Mouse (Mus musculus): ENCODE data around the gene Fam172a.

Fam172a gene

DNA sequence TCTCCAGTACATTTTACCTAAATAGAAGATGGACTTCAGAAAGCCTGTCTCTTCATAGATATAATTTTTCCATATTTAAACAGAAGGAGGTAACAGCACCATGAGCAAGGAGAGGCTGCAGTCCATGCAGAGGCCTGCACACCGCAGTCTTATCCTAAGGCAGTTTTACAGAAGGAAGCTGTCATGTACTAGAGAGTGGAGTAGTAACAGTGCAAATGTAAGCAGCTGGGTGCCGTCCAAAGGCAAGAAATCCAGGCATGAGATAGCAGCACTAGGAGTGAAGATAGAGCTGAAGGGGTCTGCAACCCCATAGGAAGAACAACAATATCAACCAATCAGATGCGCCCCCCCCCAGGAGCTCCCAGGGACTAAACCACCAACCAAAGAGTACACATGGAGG, 403.0 kb downstream of the Fam172a start:
- DNase-seq: no peak

DNA sequence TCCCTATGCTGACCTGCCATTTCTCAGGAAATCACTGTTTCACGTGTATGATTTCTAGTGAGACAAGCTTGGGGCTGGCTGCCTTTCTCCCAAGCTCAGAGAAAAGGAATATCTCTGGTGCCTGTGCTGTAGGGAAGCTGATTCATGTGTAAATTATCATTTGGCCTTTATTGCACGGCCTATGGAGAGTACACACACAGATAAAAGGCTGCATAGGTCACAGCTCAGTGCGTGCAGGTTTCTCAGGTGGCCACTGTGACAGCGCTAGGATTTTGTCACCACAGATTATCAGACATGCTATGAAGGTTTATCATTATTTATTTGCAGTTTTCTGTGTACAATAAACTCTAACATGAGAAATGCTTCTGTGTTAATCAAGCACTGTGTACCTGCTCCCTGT, 408.8 kb downstream of the Fam172a start:
- DNase-seq: no peak

DNA sequence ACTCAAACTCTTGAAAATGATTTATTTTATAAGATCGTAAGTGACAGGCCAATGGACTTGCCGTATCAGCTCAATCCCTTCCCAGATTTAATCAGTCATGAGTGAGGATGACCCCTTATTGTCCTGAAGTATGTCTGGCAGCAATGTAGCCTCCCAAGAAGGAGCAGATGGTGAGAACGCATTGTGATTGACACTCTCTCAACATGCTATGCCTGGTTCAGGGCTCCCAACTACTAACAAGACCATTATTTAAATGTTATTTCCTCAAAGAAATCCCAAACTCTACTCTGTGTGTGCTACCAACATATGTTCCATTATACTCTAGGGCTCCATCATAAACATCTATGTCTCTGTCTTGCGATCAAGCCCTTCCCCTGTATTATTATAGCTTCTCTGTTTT, 412.1 kb downstream of the Fam172a start:
- DNase-seq: peak; percentile 7 to 36

DNA sequence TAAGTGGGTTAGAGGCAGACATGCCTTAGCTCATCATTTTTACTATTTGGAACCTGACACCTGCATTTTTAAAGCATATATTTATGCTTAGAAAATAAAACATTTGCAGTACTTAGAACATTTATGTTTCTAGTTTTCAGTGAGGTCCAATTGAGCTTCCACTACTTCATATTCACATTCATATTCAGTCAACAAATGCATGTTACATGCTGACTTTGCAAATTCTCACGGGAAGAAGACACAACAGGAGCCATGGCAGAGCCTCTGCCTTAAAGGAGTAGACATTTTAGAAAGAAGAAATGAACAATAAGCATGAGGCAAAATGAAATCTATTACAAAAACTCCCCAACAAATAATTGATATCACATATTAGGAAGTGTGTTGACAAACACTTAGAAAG, 416.9 kb downstream of the Fam172a start:
- no peak for DNase-seq

DNA sequence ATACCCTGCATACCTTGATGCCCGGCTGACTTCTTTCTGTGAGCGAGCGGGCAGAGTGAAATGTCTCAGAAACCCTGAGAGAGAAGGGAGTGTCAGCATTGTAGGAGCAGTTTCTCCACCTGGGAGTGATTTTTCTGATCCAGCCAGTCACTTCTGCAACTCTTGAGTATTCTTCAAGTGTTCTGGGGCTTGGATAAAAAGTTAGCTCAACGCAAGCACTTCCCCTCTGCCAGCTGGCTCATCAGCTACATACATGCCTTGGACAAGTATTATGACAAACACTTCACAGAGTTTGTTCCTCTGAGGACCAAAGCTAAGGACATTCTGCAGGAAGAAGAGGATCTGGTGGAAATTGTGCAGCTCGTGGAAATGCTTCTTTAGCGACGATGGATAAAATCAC, 420.2 kb downstream of the Fam172a start:
- DNase-seq: no peak

DNA sequence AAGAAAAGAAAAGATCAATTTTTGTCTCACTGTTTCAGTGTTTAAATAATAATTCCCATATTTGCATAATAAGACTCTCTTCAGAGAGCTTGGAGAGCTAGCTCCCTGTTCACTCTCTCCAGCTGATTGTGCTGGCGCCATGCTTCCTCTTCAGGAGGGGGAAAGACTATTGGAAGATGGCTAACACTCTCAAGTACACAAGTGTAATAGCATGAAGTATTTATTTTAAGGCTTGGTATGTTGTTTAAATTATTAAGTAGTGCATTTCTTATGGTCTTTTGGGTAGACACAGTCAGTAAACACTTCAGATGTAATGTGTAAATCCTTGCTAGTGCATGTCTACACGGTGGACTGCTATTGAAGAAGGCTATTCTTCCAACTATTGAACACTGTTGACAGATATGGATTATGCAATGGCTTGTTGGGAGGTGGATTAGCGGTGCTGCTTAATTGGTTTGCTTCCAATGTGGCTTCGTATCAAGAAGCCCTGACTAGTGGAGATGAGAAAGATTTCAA, 422.1 kb downstream of the Fam172a start:
- DNase-seq: no peak

DNA sequence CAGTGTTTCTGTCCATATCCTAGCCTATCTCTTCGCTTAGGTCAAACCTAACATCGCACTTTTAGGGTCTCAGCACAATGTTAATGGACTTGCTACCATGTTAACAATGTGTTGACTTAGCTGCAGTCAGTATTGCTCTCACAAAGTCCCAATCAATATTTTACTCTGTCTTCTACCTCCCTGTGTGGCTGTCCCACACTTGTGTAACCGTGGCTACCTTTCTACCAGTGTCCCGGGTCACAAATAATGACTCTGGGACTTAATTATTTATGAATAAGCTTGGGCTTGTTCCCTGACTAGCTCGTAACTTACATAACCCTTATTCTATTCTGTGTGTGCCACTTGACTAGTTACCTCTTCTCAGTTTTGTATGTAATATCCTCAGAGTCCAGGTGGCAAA, 455.6 kb downstream of the Fam172a start:
- DNase-seq: no peak

DNA sequence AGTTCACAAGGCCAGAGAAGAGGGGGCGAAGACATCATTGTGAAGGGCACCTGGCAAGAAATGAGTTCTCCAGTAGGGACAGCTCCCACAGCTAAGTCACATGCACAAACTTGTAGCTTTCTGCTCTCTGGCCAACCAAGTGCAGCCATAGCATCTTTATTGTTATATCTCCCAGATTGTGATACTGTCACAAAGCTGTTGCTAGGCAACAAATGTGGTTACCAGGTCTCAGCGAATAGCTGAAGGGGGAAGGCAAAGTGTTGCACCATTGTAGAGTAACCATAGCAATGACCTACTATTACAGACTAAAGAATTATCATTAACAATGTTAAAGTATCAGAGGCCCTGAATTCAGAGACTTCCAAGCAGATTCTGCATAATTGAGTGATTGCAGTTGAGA, 460.3 kb downstream of the Fam172a start:
- no peak for DNase-seq

DNA sequence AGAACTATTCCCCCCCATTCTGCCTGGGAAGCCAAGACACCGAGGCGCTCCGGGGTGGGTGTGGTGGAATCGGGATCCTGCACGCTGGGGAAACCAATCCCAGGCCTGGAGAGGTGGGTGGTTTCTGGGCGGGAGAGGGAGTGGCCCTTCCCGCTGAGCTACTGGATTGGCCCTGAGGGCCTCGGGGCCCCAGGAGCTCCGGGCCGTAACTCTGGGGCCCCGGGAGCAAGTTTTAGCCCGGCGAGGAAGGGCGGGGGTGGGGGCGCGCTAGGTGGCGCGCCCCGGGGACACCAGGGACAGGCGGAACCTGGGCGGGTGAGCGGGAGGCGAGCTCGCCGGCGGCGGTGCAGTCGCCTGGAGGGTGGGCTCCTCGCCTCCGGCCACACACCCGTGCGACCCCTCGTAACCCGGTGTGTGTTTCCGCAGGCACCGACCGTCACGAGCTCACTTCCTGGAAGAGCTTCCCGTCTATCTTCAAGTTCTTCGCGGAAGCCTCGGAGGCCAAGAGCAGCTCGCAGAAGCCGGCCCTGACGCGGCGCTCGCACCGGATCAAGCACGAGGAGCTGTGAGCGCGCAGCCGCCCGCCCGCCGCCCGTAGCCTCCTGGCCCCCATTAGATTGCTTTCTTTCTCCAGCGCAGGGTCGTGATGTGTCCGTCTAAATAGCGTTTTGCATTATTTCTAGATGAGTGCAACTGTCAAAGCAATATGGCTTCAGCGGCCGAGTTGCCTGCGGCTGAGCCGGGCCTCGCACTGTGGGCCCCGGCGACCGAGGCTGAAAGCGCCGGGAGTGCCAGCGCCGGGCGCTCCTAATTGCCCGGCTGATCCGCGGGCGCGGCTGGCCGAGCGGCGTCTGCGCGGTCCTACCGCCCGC, 461.5 kb downstream of the Fam172a start:
- peak; percentile 77 to 84 for DNase-seq

DNA sequence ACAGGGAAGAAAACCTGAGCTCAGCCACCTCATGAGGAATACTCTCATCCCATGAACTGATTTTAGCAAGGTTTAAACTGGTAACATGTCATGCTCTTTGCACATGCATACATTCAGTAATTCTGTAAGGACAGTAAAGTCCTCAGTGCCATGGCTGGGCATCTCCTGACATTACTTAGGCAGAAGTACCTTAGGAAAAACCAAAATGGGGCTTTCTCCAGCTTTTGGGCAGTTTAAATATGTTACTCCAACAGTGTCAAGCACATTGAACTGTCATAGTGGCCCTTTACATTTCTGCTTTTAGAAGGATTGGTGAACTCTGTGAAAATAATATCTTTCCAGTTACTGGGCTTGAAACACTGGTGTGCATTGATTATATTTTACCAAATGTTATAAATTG, 463.1 kb downstream of the Fam172a start:
- no peak for DNase-seq

DNA sequence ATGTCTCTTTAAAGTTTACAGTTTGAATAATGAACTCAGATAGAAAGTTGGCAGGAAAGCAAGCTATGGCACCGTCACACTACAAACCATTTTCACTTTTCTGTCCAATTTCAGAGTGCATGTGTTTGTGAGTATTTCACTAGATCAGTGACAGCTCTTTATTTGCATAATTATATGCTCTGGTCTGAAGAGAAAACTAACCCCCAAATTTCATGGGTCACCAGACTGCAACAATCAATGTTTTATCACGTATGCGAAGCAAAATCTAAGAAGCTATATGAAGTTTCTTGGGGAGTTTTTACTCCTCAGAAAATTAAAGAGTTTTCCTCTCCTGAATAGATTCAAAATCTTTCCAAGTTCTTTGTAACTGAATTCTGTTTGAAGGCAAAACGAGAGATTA, 466.3 kb downstream of the Fam172a start:
- DNase-seq: no peak

DNA sequence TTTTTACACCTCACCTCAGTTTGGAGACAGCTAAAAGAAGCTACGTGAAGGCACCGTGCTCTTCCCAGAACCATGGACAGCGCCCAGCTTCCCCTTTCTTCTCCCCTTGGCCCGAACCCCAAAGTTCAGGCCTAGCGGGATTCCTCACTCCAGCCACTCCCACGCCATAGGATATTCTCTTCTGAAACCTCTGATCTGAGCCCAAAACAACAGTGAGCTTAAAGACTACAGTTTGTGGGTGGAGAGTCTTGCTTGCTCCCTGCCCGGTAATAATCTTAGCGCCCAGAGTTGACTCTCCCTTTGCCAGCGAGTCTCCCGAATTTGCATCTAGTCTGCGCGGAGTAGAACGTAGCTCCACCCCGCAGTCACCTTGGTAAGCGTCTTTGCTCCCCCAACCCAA, 469.5 kb downstream of the Fam172a start:
- DNase-seq: peak in 1 of 2 experiments; percentile 26

DNA sequence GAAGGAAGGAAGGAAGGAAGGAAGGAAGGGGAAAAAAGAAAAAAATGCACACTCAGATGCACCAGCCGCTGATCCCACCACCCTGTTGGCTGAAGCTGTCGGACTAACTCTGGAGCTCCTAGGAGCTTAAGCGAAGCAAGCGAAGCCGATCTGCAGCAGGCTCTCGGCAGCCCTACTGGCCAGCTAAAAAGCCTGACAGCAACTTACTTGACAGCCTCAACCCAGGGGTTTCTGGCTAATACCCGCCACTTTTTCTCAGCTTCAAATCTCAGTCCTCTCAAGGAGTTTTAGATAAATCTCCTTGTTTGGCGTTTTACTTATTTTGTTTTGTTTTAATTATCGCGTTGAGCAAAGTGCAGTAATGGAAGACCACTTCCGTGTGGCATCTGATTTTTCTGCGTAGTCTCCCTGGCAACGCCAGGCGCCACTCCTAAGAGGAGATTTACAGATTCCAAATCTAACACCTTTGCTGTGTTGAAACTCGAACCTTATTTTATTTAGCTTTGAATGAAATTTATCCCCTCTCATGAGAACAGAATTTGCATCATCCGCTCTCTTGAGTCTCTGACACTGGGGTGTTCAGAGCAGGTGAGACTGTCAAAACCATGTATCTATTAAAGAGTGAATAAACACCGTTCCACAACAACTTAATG, 470.3 kb downstream of the Fam172a start:
- DNase-seq: peak in 1 of 2 experiments; percentile 34

DNA sequence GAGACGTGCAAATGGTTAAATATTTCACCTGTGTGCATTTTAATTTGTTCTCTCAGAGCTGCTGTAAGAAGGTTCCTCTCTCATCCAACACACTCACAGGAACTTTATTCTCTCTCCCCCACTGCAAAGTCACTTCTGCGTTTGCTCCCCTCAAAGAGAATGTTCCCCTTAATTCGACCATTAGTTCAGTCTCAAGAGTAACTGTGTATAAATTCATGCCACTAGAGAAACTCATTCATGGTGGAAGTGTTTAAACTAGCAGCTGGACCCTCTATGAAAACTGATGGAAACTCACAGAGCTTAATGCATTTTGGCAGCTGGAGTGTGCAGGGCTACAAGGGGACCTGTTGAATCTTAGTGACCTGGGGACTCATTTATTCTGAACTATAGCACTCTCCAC, 471.0 kb downstream of the Fam172a start:
- DNase-seq: no peak

DNA sequence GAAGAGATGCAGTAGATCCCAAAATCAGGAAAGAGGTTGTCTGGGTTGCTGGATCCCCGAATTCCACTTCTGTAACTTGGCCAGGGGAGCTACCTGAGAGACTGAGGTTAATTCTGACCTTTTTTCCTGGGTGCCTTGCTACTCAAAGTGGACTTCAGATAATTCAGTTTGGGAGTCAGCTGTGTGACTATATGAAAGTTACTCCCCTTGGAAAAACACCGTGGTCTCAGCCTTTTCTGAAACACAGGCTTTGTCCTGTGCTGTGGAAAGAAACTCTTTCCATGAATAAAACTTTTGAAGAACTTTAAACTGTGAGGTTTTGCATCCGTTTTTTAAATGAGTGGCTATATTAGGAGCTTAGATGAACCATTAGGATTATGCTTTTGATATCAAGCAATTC, 472.4 kb downstream of the Fam172a start:
- DNase-seq: no peak

DNA sequence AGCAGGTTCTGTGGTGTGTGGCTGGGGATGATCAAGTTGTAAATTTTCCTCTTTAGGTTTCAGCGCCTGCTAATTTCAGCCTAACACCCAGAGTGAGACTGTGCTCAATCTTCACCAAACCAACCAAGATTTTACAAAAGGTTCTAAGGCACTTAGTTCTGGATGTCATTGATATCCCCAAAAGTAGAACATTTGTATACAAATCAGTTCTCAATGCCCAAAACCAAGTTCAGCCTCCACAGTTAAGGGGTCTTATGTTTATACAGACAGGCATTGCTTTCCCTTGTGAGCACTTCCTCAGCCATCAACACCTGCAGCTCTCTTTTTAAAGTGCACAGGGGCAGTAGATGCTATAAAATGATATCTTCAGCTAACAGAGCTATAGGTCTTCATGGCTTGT, 473.1 kb downstream of the Fam172a start:
- DNase-seq: no peak

DNA sequence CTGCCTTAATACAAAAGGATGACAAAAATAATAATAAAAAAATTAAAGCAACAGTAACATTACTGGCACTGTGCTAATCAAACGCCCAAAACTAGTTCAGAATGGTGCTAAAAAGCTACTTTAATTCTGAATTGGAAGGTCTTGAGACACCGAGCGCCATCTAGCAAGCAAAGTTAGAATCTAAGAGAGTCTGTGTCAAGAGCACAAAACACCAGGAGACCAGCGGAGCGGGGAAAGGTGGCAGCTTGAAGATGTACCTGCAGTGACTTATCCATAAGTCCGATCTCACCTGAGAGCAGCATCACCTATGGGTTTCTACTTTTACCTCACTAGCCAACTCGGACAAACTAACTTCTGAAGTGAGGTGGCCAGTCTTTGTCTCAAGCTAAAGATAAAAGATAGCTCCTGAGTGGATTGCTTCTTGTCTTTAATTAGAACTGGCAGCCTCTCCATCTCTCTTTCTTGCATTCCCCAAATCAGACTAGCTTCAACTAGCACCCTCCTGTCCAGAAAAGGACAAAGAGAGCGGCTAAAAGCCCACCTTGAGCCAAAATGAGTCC, 474.1 kb downstream of the Fam172a start:
- peak; percentile 62 to 70 for DNase-seq

DNA sequence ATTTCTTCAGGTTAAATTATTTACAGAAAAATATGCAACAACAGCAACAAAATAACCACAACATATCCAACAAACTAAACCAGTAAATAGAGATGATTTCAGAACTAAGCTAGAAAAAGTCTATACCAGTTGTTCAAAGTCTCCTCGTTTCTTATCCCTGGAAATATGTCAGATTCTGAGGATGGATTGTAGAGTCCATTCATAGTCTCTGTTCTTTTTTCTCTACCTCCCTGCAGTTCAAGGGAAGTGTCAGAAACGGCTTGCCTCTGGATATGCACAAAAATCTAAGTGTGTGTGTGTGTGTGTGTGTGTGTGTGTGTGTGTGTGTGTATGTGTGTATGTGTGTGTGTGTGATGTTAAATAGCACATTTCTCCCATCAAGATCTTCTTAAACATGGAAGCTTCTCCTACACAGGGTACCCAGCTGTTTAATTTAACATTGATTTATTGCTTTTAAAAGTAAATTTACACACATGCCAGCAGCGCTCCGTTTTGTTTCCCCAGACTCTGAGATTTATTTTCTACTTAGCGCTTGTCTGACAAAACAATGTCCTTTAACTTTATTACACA, 475.6 kb downstream of the Fam172a start:
- DNase-seq: no peak

DNA sequence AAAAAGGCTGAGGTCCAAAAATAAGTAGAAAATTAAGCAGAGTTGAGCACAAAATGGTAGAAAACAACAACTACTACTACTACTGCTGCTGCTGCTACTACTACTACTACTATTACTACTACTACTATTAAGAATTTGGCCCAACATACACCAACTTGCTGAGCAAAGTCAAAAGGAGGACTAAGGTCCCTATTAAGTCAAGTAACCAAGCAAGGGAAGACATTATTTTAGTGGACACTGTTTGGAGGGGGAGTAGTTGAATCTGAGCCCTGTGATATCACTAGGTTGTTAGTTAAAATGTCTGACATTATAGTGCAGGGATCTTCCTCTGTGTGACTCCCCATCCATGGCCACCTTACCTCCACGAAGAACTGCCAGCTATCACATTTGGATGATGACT, 476.2 kb downstream of the Fam172a start:
- DNase-seq: no peak

DNA sequence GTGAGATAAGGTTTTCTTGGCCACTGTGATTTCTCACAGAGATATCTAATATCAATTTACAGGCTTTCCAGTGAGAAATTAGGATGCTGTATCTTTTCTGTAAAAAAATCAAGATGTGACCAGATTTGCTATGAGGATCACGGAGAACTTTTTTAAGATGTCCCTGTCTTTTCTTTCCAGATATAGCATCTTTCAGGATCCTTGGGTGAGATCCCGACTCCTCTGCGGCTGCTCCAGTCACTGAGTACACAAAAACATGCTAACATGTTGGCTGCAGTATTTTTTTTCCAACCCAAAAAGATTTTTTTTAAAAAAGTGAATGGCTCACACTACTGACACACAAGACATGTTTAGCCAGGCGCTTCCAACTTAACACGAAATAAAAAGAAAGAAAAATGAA, 476.9 kb downstream of the Fam172a start:
- no peak for DNase-seq

DNA sequence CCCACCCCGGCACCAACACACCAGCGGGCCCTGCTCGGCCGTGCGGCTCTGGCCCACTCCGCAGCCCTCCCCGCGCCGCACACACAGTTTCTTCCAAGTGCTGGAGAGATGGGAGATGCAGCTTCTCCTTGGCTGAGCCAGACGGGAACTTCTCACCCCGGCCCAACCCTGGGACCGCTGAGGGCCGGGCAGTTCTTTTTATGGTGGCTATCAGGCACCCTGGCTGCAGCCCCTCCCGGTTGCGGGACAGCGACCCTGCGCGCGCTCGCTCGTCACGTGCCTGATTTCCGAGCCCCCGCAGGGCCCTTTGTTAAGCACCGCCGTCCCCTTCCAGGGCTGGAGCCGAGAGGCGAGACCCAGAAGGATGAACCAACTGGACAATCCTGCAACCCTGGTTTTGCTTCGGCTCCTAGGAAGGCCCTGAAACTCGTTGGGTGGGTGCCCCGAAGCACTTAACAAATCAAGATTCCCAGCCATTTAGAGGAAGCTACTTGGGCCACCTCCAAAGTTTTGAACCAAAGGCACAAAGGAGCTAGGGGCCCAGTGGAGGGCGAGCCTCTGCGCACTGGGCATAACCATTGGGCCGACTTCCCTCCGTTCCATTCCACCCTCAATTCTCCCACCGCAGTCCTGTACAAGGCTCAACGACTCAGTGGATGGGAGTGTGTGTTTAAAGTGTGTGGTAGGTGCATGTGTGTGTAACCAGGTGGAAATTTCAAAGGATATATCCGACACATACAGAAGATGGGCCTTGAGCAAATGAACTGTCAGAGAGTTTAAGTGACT, 477.7 kb downstream of the Fam172a start:
- DNase-seq: peak; percentile 68 to 70

DNA sequence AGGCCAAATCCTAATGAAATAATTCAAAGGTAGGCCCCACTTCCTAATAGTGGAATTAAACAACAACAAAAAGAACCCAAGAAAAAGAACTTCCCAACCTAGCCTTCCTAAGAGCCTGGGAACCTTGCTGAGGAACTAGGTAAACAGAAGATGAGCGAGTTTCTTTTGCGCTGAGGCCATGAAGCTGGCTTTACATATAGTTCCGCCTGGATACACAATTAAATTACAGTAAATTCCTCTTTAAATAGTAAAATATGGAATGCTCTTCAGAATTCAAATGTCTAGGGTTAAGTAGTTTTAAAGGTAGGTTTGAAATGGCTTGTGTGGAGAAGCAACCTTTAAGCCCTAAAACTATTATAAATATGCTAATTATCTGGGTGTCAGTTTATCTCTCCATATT, 478.4 kb downstream of the Fam172a start:
- no peak for DNase-seq
